Mouse (Mus musculus): ENCODE data around the gene Dlg2.

Dlg2 gene

DNA sequence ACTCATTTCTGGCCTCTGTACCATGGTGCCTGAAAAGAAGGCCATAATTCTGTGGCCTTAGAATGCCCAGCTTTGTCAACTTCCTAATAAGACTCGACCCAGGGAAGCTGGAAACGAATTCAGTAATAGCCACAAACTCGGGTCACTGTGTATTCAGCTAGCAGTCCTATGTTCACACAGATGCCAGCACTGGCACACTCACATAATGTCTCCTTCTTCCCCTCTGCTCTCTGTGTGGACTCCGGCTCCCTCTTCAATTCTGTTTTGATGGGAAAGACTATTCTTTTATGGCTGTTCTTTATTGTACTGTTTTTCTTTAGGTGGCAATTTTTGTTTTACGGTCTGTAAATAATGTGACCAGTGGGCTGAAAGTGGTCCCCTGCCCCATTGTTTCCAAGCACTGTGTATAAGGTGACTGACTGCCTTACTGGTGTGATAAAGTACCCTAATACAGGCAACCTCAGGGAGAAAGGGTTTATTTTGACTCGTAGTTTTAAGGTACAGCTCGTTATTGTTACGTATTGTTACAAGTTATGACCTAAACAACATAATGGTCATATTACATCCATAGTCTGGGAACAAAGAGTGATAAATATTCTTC is 1816.5 kb downstream of the Dlg2 start:
- DNase-seq (ENCODE audit: low spot score): no peak

DNA sequence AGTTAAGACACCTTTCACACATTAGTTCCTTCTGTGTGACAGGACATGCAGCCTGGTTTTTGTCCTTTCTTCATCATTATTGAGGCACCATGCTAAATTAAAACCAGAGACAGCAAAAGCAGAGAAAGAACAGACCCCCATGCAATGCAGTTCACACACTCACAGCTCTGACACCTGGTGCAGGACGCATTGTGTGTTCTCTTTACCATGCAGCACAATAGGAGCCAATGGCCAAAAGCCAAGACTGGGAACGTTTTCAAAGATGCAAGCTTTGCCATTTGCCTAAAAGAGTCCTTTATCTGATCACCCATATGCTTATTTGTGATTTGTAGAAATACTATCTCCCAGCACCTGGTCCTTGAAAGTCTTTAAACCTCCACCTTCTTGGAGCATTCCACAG is 1824.6 kb downstream of the Dlg2 start:
- DNase-seq (ENCODE audit: low spot score): no peak

- DNase-seq (ENCODE audit: low spot score): no peak
These were observed 1831.2 kb downstream of the Dlg2 start for GRCm38 (mm10) chr7:92307634-92308033.

- DNase-seq (ENCODE audit: low spot score): no peak
These were observed 1831.7 kb downstream of the Dlg2 start for GRCm38 (mm10) chr7:92308168-92308567.

- no peak for DNase-seq (ENCODE audit: low spot score)
These were observed 1839.9 kb downstream of the Dlg2 start for GRCm38 (mm10) chr7:92316389-92316788.

GRCm38 (mm10) chr7:92319469-92319868 is 1843.0 kb downstream of the Dlg2 start:
- DNase-seq (ENCODE audit: low spot score): no peak

DNA sequence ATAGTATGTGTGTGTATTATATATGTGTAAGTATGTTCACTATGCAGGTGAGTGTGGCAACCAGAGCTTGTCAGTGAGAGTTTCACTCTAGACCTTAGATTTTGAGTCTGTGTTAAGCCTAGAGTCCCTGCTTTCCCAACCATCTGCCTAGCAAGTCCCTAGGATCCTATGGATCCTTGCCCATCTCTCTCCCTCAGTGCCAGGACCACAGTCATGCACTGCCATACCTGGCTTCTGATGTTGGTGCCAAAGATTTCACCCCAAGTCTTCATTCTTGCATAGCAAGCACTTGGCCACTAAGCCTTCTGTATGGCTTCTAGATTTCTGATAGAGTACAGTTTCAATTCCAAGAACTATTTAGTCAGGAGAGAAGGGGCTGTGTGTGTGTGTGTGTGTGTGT is 1843.7 kb downstream of the Dlg2 start:
- no peak for DNase-seq (ENCODE audit: low spot score)

DNA sequence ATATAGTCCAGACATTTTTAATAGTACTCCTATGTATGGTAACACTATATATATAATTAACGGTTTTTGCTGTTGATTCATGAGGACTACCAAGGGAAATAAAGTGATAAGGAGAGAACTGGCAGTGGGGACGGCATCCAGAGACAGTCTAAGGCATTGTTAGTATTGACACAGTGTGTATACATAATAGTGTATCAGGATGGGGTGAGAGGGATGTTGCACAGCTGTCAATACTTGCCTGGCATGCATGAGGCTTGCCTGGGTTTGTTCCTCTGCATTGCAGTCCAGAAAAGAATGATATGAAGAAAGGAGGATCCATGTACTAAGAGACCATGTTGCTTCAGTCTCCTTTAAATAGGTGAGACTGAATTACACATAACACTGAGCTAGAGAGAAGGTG is 1845.3 kb downstream of the Dlg2 start:
- no peak for DNase-seq (ENCODE audit: low spot score)

DNA sequence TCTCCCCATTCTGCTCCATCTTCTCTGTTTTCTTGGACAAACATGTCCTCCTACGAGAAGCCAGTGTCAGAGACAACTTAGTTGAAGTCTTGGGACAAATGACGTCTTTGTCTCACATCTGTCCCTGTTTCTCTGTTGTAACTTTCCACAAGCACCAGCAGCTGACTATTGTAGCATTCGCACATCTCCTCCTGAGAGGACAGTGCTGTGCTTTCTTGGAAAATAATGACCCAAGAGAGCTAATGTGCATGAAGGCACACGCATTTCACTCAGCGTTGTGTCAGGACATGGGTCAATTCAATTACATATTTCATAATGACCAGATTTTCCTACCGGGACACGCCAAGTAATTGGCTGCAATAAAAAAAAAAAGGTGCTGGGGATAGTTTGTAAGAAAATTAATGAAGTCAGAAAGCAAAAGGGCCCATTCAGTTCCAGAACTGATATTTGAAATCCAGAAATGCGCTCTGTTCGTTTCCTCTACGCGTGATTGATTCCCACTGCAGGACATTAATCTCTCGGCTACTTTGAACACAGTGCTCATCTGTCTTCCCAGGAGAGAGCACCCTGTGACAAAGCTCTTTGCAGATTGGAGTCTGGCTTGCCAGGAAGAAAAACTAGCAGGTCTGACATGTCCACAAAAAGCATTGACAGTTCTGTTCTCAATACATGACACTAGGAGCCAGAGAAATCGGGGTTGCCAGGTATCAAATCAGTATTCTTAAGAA is 1846.0 kb downstream of the Dlg2 start:
- peak; percentile 11 for DNase-seq (ENCODE audit: low spot score)

DNA sequence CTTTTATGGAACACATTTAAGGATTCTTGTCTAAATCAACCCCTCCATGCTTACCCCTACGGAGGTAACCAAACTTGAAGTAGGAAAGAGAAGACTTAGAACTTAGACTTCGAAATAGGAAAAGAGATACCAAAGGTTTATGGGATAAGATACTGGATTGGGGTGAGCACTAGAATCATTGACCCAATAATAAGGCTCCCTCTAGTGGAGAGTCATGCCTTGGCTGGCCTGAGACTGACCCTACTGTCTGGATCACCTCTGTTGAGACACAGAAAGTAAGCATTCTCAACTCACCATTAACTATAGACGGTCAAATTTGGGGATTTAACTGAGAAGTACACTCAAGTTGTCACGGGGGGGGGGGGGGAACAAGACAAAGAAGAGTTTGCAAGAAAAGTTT is 1847.2 kb downstream of the Dlg2 start:
- DNase-seq (ENCODE audit: low spot score): peak; percentile 75

- no peak for DNase-seq (ENCODE audit: low spot score)
These were observed 1850.9 kb downstream of the Dlg2 start for GRCm38 (mm10) chr7:92327343-92327896.

GRCm38 (mm10) chr7:92333220-92333898 is 1856.9 kb downstream of the Dlg2 start:
- no peak for DNase-seq (ENCODE audit: low spot score)

DNA sequence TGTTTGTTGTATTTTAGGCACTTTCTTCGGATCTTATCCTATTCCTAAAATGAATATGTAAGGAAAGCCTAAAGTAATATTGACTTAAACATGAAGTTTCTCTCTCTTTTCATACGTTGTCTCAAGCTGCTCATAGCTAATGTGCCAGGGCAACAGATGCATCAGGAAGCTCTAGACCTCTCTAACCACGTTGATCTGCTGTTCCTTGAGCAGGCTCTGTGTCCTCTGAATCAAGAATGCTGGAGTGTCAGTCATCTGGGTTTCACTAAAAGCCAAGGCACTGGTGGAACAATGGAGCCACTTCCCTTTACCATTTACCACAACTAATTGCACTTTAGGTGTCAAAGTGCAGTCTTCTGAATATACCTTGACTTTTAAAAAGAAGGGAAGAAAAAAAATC is 1880.1 kb downstream of the Dlg2 start:
- DNase-seq (ENCODE audit: low spot score): no peak

DNA sequence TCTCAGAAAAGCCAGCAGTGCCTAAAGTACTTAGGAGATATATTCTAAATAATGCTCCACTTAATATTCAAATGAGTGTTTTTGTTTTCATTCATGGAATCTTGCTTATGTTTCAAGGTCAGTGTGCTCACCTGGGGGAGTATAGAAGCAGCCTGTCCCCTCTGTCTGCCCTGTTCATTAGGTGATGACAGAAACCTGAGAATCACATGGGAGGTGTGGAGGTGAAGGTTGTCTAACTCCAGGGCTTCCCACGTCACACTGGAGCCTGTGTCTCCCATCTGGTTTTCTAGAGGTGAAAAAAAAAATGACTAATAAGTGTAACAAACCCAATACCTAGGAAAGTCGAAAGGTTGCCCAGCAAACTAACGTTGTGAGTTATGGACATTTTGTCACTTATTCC is 1886.9 kb downstream of the Dlg2 start:
- DNase-seq (ENCODE audit: low spot score): no peak

DNA sequence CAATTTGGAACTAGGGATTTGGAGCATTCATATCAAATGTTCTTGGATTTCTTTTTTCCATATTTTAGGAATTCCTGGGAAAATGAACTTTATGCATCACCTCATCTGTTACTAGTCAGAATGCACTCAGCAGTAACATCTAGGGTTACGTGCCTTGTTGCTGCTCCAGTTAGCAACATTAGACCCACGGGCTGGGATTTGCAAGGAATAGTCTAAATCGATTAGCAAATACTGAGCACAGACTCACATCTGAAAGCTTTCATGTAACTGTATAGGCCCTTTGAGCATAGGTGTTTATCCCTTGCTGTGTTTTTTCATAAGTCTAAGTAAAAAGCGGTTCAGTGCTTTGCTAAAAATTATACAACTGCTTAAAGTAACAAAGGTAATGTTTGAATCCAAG is 1887.3 kb downstream of the Dlg2 start:
- DNase-seq (ENCODE audit: low spot score): no peak

DNA sequence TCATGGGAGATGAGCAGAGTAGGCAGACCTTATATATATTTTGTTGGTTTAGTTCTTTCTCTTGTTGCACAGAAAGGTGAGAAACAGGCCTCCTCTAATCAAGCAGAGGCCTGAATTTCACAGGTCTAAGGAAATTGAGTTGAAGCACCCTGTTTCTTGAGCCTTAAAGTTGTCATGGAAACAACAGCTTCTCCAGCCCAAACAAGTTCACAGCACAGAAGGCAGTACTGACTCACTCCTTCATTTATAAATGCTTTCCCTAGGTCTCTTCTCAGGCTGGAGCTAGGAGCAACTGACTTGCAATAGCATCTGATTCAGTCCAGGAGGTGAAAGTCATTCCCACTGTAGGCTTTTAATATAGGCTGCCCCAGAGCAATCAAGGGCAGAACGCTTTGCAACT is 1890.6 kb downstream of the Dlg2 start:
- DNase-seq (ENCODE audit: low spot score): no peak

GRCm38 (mm10) chr7:92370521-92370920 is 1894.0 kb downstream of the Dlg2 start:
- no peak for DNase-seq (ENCODE audit: low spot score)

GRCm38 (mm10) chr7:92371638-92372037 is 1895.2 kb downstream of the Dlg2 start:
- DNase-seq (ENCODE audit: low spot score): no peak

DNA sequence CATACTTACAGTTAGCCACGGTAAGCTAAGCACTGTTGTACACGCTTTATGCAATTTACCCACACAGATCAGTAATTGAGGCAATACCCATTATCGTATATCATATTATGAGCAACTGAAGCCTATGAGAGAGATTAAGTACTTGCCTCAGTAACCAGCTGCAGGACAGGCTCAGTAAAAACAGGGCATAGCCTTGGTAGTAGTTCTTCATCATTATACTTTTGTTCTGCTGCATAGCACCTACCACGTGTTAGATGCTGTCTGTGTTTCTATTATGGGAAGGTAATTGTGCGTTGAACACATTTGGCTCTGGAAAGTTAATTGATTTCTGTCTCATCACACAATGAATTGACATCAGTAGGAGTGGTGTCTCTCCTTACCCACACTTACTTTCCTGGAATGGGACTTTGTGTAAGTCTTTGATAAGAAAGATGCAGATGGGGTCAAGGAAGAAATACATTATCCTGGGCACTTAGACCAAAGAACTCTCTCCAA is 1897.4 kb downstream of the Dlg2 start:
- DNase-seq (ENCODE audit: low spot score): no peak

- no peak for DNase-seq (ENCODE audit: low spot score)
These were observed 1907.5 kb downstream of the Dlg2 start for GRCm38 (mm10) chr7:92383913-92384484.

- DNase-seq (ENCODE audit: low spot score): peak; percentile 45
These were observed 1915.7 kb downstream of the Dlg2 start for GRCm38 (mm10) chr7:92392052-92392640.

DNA sequence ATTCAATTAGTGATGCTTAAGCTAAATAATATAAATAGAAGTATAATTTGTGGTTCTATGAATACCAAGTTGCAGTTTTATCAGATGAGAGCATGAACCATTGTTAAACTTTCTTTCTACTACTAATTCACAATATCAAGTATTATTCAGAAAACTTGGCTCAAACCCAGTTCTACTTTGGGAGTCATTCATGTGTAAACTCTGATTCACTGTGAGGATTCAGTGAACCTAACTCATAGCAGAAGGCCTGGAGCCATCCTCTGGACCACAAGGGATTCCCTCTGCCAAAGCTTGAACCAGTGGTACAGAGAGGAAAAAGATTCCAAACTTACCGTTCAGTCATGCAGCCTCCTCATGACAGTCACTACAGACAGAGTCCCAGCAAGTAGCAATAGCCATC is 1920.3 kb downstream of the Dlg2 start:
- no peak for DNase-seq (ENCODE audit: low spot score)

Data from embryo, embryonic 10.5 days (tissue).